Mouse (Mus musculus): ENCODE data around the gene Gimd1. TPM values are rescaled to one million over a fixed set of nuclear protein-coding genes. Genes with fewer than 3 reads are reported as not detected.

The Gimd1 gene
- 0.16 TPM in 1 of 2 replicates, not detected in the other for polyA plus RNA-seq (2012; rRNA removed)

- DNase-seq: peak; percentile 51
- H3K4me1 ChIP-seq (ENCODE audit: control insufficient read depth, insufficient read depth, low read length): peaks cover 2% of the 10 kb centered on the region; the same call in 1 of the 2 replicates
- H3K27ac ChIP-seq (ENCODE audit: insufficient read depth, low read depth, low read length): no peak within 1 kb of the TSS
- H3K27me3 ChIP-seq (replicated peaks; ENCODE audit: control insufficient read depth, insufficient read depth, low read length): no peaks in the 10 kb centered on the region
- H3K4me3 ChIP-seq (ENCODE audit: insufficient read depth, low read depth, low read length): no peak within 1 kb of the TSS
- TF ChIP-seq POLR2A (IDR thresholded peaks at IDR 0.05; ENCODE audit: low read depth, low read length) (no peak), CTCF (conservative IDR thresholded peaks at IDR 0.05; ENCODE audit: insufficient read depth, insufficient read length, low read depth, low read length) (no peak)
- no peaks in the 10 kb centered on the region for H3K36me3 ChIP-seq (ENCODE audit: control insufficient read depth, insufficient read depth, low read length)
- 71% methylated on average over 11 of the region's 11 CpGs for WGBS
Measured at GRCm38 (mm10) chr3:132629601-132630239, at the start of gene Gimd1. Gene Gimd1 (plus strand): TSS chr3:132629820.

- H3K27me3 ChIP-seq (replicated peaks; ENCODE audit: control insufficient read depth, insufficient read depth, low read length): no peaks in the 10 kb centered on the region
- 80% methylated on average over 3 of the region's 3 CpGs for WGBS
- no peak overlapping the region for H3K4me3 ChIP-seq (ENCODE audit: insufficient read depth, low read depth, low read length)
- no peak for DNase-seq
- TF ChIP-seq POLR2A (IDR thresholded peaks at IDR 0.05; ENCODE audit: low read depth, low read length) (no peak), CTCF (conservative IDR thresholded peaks at IDR 0.05; ENCODE audit: insufficient read depth, insufficient read length, low read depth, low read length) (no peak)
- no peaks in the 10 kb centered on the region for H3K4me1 ChIP-seq (ENCODE audit: control insufficient read depth, insufficient read depth, low read length)
- no peak overlapping the region for H3K27ac ChIP-seq (ENCODE audit: insufficient read depth, low read depth, low read length)
- H3K36me3 ChIP-seq (ENCODE audit: control insufficient read depth, insufficient read depth, low read length): no peaks in the 10 kb centered on the region
Measured at GRCm38 (mm10) chr3:132581198-132581597, 48.4 kb upstream of the Gimd1 start.

- no peaks in the 10 kb centered on the region for H3K4me1 ChIP-seq (ENCODE audit: control insufficient read depth, insufficient read depth, low read length)
- H3K27ac ChIP-seq (ENCODE audit: insufficient read depth, low read depth, low read length): no peak overlapping the region
- no peak overlapping the region for H3K4me3 ChIP-seq (ENCODE audit: insufficient read depth, low read depth, low read length)
- DNase-seq: no peak
- no peak for TF ChIP-seq CTCF (conservative IDR thresholded peaks at IDR 0.05; ENCODE audit: insufficient read depth, insufficient read length, low read depth, low read length)
- TF ChIP-seq POLR2A (IDR thresholded peaks at IDR 0.05; ENCODE audit: low read depth, low read length): no peak
- H3K27me3 ChIP-seq (replicated peaks; ENCODE audit: control insufficient read depth, insufficient read depth, low read length): no peaks in the 10 kb centered on the region
- no peaks in the 10 kb centered on the region for H3K36me3 ChIP-seq (ENCODE audit: control insufficient read depth, insufficient read depth, low read length)
- WGBS: 44% methylated on average over 4 of the region's 4 CpGs
Measured at GRCm38 (mm10) chr3:132582339-132582738, 47.3 kb upstream of the Gimd1 start.

GRCm38 (mm10) chr3:132585122-132585972 lies 44.3 kb upstream of the Gimd1 start:
- H3K27me3 ChIP-seq (replicated peaks; ENCODE audit: control insufficient read depth, insufficient read depth, low read length): no peaks in the 10 kb centered on the region
- no peak overlapping the region for H3K4me3 ChIP-seq (ENCODE audit: insufficient read depth, low read depth, low read length)
- TF ChIP-seq POLR2A (IDR thresholded peaks at IDR 0.05; ENCODE audit: low read depth, low read length) (no peak), CTCF (conservative IDR thresholded peaks at IDR 0.05; ENCODE audit: insufficient read depth, insufficient read length, low read depth, low read length) (no peak)
- H3K36me3 ChIP-seq (ENCODE audit: control insufficient read depth, insufficient read depth, low read length): no peaks in the 10 kb centered on the region
- 38% methylated on average over 8 of the region's 8 CpGs for WGBS
- no peak for DNase-seq
- no peak overlapping the region for H3K27ac ChIP-seq (ENCODE audit: insufficient read depth, low read depth, low read length)
- H3K4me1 ChIP-seq (ENCODE audit: control insufficient read depth, insufficient read depth, low read length): no peaks in the 10 kb centered on the region

GRCm38 (mm10) chr3:132588146-132588545 lies 41.5 kb upstream of the Gimd1 start:
- H3K4me1 ChIP-seq (ENCODE audit: control insufficient read depth, insufficient read depth, low read length): no peaks in the 10 kb centered on the region
- 93% methylated on average over 1 of the region's 1 CpGs for WGBS
- no peak for TF ChIP-seq POLR2A (IDR thresholded peaks at IDR 0.05; ENCODE audit: low read depth, low read length)
- TF ChIP-seq CTCF (conservative IDR thresholded peaks at IDR 0.05; ENCODE audit: insufficient read depth, insufficient read length, low read depth, low read length): no peak
- DNase-seq: no peak
- H3K27ac ChIP-seq (ENCODE audit: insufficient read depth, low read depth, low read length): no peak overlapping the region
- H3K36me3 ChIP-seq (ENCODE audit: control insufficient read depth, insufficient read depth, low read length): no peaks in the 10 kb centered on the region
- no peaks in the 10 kb centered on the region for H3K27me3 ChIP-seq (replicated peaks; ENCODE audit: control insufficient read depth, insufficient read depth, low read length)
- no peak overlapping the region for H3K4me3 ChIP-seq (ENCODE audit: insufficient read depth, low read depth, low read length)

DNA sequence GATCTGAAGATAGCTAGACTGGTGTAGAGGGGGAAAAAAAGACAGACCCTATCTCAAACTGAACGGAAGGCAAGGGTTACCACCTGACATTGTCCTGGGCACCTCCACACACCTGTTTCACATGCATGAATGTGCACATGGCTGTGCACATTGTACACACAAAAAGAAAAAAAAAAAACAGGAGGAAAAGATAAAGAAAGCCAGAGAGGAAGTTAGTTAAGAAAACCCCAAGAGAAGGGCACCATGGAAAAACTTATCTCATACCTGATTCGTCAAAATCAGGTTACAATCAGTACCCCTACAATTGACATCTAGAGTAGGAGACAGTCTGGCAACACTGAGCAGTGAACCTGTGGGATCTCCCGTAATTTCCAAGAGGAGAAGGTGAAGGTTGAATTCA lies 39.6 kb upstream of the Gimd1 start:
- Histone ChIP-seq H3K4me3 (ENCODE audit: insufficient read depth, low read depth, low read length) (no peak overlapping the region), H3K27ac (ENCODE audit: insufficient read depth, low read depth, low read length) (no peak overlapping the region), H3K27me3 (replicated peaks; ENCODE audit: control insufficient read depth, insufficient read depth, low read length) (no peaks in the 10 kb centered on the region), H3K4me1 (ENCODE audit: control insufficient read depth, insufficient read depth, low read length) (no peaks in the 10 kb centered on the region), H3K36me3 (ENCODE audit: control insufficient read depth, insufficient read depth, low read length) (no peaks in the 10 kb centered on the region)
- TF ChIP-seq CTCF (conservative IDR thresholded peaks at IDR 0.05; ENCODE audit: insufficient read depth, insufficient read length, low read depth, low read length) (no peak), POLR2A (IDR thresholded peaks at IDR 0.05; ENCODE audit: low read depth, low read length) (no peak)
- DNase-seq: no peak
- 72% methylated on average over 3 of the region's 3 CpGs for WGBS

GRCm38 (mm10) chr3:132590604-132591003 lies 39.0 kb upstream of the Gimd1 start:
- H3K27ac ChIP-seq (ENCODE audit: insufficient read depth, low read depth, low read length): no peak overlapping the region
- no peak overlapping the region for H3K4me3 ChIP-seq (ENCODE audit: insufficient read depth, low read depth, low read length)
- no peak for DNase-seq
- no peaks in the 10 kb centered on the region for H3K27me3 ChIP-seq (replicated peaks; ENCODE audit: control insufficient read depth, insufficient read depth, low read length)
- TF ChIP-seq POLR2A (IDR thresholded peaks at IDR 0.05; ENCODE audit: low read depth, low read length): no peak
- no peak for TF ChIP-seq CTCF (conservative IDR thresholded peaks at IDR 0.05; ENCODE audit: insufficient read depth, insufficient read length, low read depth, low read length)
- 74% methylated on average over 1 of the region's 1 CpGs for WGBS
- no peaks in the 10 kb centered on the region for H3K4me1 ChIP-seq (ENCODE audit: control insufficient read depth, insufficient read depth, low read length)
- no peaks in the 10 kb centered on the region for H3K36me3 ChIP-seq (ENCODE audit: control insufficient read depth, insufficient read depth, low read length)
